In genomic region chr10:90969355-90970174, GRCm38 (mm10) we compare ENCODE assay signal across 8 mouse cellular contexts.
DNase-seq lines count a peak whose midpoint lies in the region; ATAC-seq and TF ChIP-seq lines count a peak whose summit lies in the region.

No protein-coding gene starts in this region.

- no peak for TF ChIP-seq CTCF in brain, embryonic 14.5 days (IDR thresholded peaks at IDR 0.05; ENCODE audit: borderline replicate concordance, extremely low read depth, insufficient read depth, insufficient read length)

- no peaks in the 10 kb centered on the region for H3K9me3 ChIP-seq in forebrain, embryonic 16.5 days (ENCODE audit: control insufficient read depth, low read length)
- H3K9me3 ChIP-seq in hindbrain, embryonic 11.5 days (ENCODE audit: control insufficient read depth, low read length): no peaks in the 10 kb centered on the region
- no peaks in the 10 kb centered on the region for H3K9me3 ChIP-seq in liver, embryonic 12.5 days (replicated peaks)
- no peaks in the 10 kb centered on the region for H3K9me3 ChIP-seq in neural tube, embryonic 15.5 days (replicated peaks)

- WGBS in forebrain, embryonic 16.5 days: 3% methylated on average over 72 of the region's 72 CpGs
- 3% methylated on average over 71 of the region's 72 CpGs for WGBS in hindbrain, embryonic 11.5 days
- 3% methylated on average over 72 of the region's 72 CpGs for WGBS in liver, embryonic 12.5 days (ENCODE audit: insufficient replicate concordance)
- WGBS in neural tube, embryonic 15.5 days: 3% methylated on average over 63 of the region's 72 CpGs

- H3K9ac ChIP-seq in forebrain, embryonic 16.5 days (replicated peaks; ENCODE audit: low read depth, low read length): peak overlapping the region; percentile 47
- H3K9ac ChIP-seq in hindbrain, embryonic 11.5 days (ENCODE audit: low read depth, low read length): peak overlapping the region; percentile 55
- no peak overlapping the region for H3K9ac ChIP-seq in liver, embryonic 12.5 days
- peak overlapping the region; percentile 41 for H3K9ac ChIP-seq in neural tube, embryonic 15.5 days (replicated peaks)

- H3K4me3 ChIP-seq in forebrain, embryonic 16.5 days (replicated peaks; ENCODE audit: low read length): peak overlapping the region; percentile 40
- H3K4me3 ChIP-seq in hindbrain, embryonic 11.5 days (ENCODE audit: low read depth, low read length): peak overlapping the region; percentile 41
- H3K4me3 ChIP-seq in liver, embryonic 12.5 days: peak overlapping the region; percentile 45
- peak overlapping the region; percentile 42 for H3K4me3 ChIP-seq in neural tube, embryonic 15.5 days (replicated peaks)

- H3K27me3 ChIP-seq in forebrain, embryonic 16.5 days (replicated peaks; ENCODE audit: control insufficient read depth, insufficient read depth, low read length): no peaks in the 10 kb centered on the region
- peaks cover 19% of the 10 kb centered on the region for H3K27me3 ChIP-seq in hindbrain, embryonic 11.5 days (ENCODE audit: control insufficient read depth, insufficient read depth, low read length)
- peaks cover 70% of the 10 kb centered on the region for H3K27me3 ChIP-seq in liver, embryonic 12.5 days (replicated peaks)
- H3K27me3 ChIP-seq in neural tube, embryonic 15.5 days (replicated peaks): peaks cover 40% of the 10 kb centered on the region

- no peak for TF ChIP-seq POLR2A in brain, embryonic 14.5 days (IDR thresholded peaks at IDR 0.05; ENCODE audit: borderline replicate concordance, extremely low read depth, insufficient read depth, insufficient read length, poor library complexity, severe bottlenecking)

- peak overlapping the region; percentile 72 for H3K4me2 ChIP-seq in forebrain, embryonic 16.5 days (ENCODE audit: low read length)
- H3K4me2 ChIP-seq in hindbrain, embryonic 11.5 days (replicated peaks; ENCODE audit: low read depth, low read length): peak overlapping the region; percentile 88
- H3K4me2 ChIP-seq in liver, embryonic 12.5 days: peak overlapping the region; percentile 70
- peak overlapping the region; percentile 82 for H3K4me2 ChIP-seq in neural tube, embryonic 15.5 days

- DNase-seq in adrenal gland, adult 18-20 months (ENCODE audit: low spot score in 2 of 2): peak; percentile 4 to 22
- DNase-seq in adrenal gland, postnatal 4 days (ENCODE audit: low spot score in 2 of 2): no peak
- peak; percentile 46 for DNase-seq in brain, embryonic 14.5 days (ENCODE audit: low read depth)
- peak; percentile 61 for DNase-seq in hindbrain, embryonic 11.5 days (ENCODE audit: low spot score)
- DNase-seq in T-cell, adult 2 months (ENCODE audit: low spot score): no peak

- ATAC-seq in forebrain, embryonic 16.5 days: peak; percentile 36; the same call in 1 of the 2 replicates
- peak; percentile 54 for ATAC-seq in hindbrain, embryonic 11.5 days (ENCODE audit: low FRiP score)
- ATAC-seq in liver, embryonic 12.5 days: peak; percentile 21; the same call in 1 of the 2 replicates
- peak; percentile 58; the same call in 1 of the 2 replicates for ATAC-seq in neural tube, embryonic 15.5 days (ENCODE audit: low FRiP score)

- H3K4me1 ChIP-seq in forebrain, embryonic 16.5 days (replicated peaks; ENCODE audit: control insufficient read depth, insufficient read depth, low read length): peaks cover 18% of the 10 kb centered on the region
- H3K4me1 ChIP-seq in hindbrain, embryonic 11.5 days (replicated peaks; ENCODE audit: control insufficient read depth, insufficient read depth, low read length): 0 out of 2 replicates have a peak, but pooled peaks cover 4% of the 10 kb centered on the region
- peaks cover 10% of the 10 kb centered on the region; the same call in 1 of the 2 replicates for H3K4me1 ChIP-seq in liver, embryonic 12.5 days
- H3K4me1 ChIP-seq in neural tube, embryonic 15.5 days: peaks cover 15% of the 10 kb centered on the region

- no peaks in the 10 kb centered on the region for H3K36me3 ChIP-seq in forebrain, embryonic 16.5 days (ENCODE audit: control insufficient read depth, insufficient read depth)
- no peaks in the 10 kb centered on the region for H3K36me3 ChIP-seq in hindbrain, embryonic 11.5 days (ENCODE audit: control insufficient read depth, insufficient read depth, low read length)
- no peaks in the 10 kb centered on the region for H3K36me3 ChIP-seq in liver, embryonic 12.5 days
- H3K36me3 ChIP-seq in neural tube, embryonic 15.5 days: 0 out of 2 replicates have a peak, but pooled peaks cover 6% of the 10 kb centered on the region

- H3K27ac ChIP-seq in forebrain, embryonic 16.5 days (ENCODE audit: low read length): no peak overlapping the region
- no peak overlapping the region for H3K27ac ChIP-seq in hindbrain, embryonic 11.5 days (ENCODE audit: low read depth, low read length)
- H3K27ac ChIP-seq in liver, embryonic 12.5 days: no peak overlapping the region
- no peak overlapping the region for H3K27ac ChIP-seq in neural tube, embryonic 15.5 days (replicated peaks)

Comparison
In these comparisons a context has a peak if more than half of its experiments do, and no peak if none do; other contexts are left out.
1. DNase-seq: peak in adrenal gland, adult 18-20 months (2 of 2), brain, embryonic 14.5 days (single experiment) and hindbrain, embryonic 11.5 days (single experiment); none in adrenal gland, postnatal 4 days (0 of 2) and T-cell, adult 2 months (single experiment).
2. Peak in every context shown above with its lines, with median percentiles within 50 percentile points of each other: ATAC-seq, H3K4me2 ChIP-seq and H3K4me3 ChIP-seq.